Mouse (Mus musculus): Measurements from ENCODE around the gene Car3.
A peak's percentile ranks its signal among the peaks of the same experiment; 100 is the strongest.
"Not testable (repeated sequence)": the region's sequence is repeated elsewhere in the genome, so short reads cannot be mapped to it uniquely, and the experiment has no call there.

Car3 gene

GRCm38 (mm10) chr3:14863022-14863711, at the start of gene Car3:
Gene Car3 (plus strand): TSS chr3:14863512.
- no peak for DNase-seq (ENCODE audit: low spot score in 2 of 2)

GRCm38 (mm10) chr3:14815396-14815795, 47.9 kb upstream of the Car3 start:
- not testable (repeated sequence) for DNase-seq (ENCODE audit: low spot score in 2 of 2)

DNA sequence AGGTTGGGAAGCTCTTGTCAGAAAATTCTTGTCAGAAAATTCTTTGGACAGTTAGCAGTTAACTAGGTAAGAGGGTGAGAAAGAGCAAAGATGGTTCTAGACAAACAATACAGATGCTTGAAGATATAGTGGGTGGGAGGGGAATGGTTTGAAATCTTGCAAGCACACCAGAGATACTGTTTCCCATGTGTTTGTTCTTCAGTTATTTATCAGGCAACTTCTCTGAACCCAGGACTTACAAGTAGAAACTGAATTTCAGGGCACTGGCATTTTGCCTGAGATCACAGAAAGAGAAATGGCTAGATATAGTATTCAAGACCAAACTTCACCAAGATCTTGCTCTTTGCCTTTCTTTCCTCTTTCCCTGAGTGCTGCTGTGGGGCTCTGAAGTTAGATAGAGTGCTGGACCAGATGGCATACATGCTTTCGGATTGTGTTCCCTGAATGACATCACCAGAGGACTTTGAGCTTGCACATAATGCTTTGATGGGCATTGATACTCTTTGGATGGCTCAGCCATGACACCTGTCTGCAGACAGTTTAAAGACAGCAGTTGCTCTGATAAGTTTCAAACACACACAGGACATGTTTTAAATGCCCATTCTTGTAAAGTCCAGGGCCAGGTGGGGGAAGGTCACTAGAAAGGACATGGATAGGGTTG, 43.3 kb upstream of the Car3 start:
- no peak for DNase-seq (ENCODE audit: low spot score in 2 of 2)

DNA sequence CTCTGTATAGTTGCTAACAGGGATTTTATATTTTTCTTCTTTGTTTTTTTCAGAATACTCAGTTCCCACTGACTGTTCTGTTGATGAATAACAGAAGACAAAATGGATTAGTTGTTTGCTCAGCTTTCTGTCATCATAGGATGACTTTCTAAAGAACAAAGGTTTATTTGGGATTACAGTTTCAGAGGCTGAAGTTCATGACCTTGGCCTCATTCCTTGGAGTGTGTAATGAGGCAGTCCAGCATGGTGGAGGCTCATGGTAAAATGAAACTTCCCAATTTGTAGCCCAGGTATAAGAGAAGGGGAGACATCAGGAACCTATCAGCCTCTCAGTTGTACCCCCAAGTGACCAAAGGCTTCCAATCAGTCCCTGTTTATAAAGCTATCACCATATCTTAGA, 34.4 kb upstream of the Car3 start:
- no peak for DNase-seq (ENCODE audit: low spot score in 2 of 2)

DNA sequence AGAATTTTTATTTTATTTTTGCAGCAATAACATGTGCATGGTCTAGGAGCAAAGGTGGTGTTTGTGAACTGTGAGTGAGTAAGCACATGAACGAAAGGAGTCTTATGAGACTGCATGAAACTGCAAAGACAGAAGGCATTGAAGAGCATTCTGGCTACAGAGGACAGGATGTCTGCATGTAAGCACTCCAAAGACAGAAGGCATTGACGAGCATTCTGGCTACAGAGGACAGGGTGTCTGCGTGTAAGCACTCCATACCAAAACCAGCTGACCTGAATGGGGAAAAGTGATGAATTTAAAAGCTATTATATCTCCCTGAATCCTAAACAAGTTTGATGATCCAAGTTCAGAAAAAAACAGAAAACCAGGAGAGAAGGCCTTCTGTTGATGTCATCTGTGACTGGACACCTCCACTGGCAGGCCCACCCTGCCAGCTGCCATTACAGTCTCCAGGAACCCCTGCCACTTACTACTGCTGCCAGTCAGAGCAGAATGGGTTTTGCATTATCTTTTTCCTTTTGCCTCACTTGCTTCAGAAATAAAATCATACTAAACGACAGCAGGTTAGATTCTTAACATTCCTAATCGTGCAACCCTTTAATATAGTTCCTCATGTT, 32.0 kb upstream of the Car3 start:
- no peak for DNase-seq (ENCODE audit: low spot score in 2 of 2)

- DNase-seq (ENCODE audit: low spot score in 2 of 2), result no peak
Observed at GRCm38 (mm10) chr3:14832766-14833165, 30.5 kb upstream of the Car3 start.

- DNase-seq (ENCODE audit: low spot score in 2 of 2), result no peak
Observed at GRCm38 (mm10) chr3:14838936-14839335, 24.4 kb upstream of the Car3 start.

DNA sequence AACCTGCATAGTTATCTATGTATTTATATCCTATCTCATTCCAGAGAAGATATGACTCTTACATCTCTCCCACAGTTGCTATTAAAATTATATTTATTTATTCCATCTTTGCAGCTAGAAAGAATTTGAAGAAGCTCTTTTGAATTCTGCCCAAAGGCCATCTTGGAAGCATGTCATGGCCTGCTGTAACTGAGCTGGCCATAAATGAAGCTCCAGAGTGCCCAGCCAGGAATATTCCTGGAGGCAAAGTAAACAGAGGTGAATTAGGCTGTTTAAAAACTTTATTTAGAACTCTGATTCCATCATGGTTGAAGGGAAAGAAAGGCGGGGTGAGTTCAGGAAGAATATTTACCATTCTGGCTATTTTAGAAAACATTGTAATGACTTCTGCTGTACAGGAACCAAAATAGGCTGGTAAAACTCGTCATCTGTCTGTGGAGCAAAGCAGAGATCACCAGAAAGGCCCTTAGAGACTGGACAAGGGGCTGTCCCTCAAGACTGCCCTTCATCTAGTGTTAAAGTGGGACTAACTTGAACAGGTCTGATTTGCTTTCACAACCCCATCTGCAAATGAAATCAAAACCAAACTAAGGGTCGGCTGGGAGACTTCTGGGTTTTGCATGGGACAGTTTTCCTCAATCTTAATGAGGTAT, 23.7 kb upstream of the Car3 start:
- no peak for DNase-seq (ENCODE audit: low spot score in 2 of 2)

GRCm38 (mm10) chr3:14848587-14849254, 14.6 kb upstream of the Car3 start:
- no peak for DNase-seq (ENCODE audit: low spot score in 2 of 2)

- DNase-seq (ENCODE audit: low spot score in 2 of 2), result no peak
Observed at GRCm38 (mm10) chr3:14853966-14854365, 9.3 kb upstream of the Car3 start.

DNA sequence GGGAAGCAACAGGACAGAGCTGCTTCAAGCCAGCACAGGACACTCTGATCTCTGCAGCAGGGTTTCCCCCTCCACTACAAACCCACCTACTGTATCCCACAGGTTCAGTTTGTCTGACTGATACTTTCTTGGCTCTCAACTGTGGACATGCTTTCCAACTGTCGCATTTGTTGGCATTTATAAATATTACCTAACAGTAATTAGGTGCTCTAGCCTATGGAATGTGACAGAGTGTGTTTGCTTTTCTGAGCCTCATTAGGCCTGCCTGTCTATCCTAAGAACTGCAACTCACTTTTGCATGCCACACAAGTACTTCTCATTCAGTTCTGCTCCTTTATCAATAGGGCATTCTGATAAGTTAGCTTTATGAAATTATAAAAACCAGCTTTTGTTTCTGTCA, 8.9 kb upstream of the Car3 start:
- no peak for DNase-seq (ENCODE audit: low spot score in 2 of 2)

DNA sequence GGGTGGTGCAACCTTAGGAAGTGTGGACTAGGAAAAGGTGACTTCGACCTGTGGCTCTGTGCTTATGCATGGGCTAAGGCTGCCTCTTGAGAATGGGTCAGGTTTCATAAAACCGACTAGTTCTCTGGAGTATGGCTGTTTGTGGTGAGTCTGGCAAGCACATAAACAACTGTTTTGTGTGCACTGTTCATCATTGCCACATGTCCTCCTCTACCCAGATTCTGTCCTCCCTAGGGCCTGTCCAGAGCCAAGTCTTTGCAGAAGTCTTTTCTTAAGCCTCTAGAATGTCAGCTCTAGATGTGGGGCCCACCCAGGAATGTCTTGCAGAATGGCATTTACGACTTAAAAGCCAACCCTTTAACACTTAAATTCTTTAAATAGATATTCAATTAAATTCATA, 5.4 kb upstream of the Car3 start:
- no peak for DNase-seq (ENCODE audit: low spot score in 2 of 2)

DNA sequence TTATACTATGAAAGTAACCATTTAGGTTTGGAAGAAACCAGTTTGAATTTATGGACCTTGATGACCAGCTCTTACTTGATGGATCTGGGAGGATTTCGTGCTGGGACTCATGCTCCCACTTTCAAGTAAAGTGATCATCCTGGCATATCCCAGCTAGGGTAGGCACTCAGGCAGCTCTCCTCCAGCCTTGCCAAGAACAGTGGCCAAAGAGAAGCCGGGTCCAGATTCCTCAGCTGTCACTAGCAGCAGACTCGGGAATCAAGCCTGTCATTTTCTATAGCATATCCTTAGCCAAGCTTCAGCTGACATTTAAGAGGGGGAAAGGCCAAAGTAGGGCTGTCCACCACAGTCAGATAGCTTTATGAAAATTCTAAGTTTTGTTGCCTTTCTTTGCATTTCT, 3.0 kb upstream of the Car3 start:
- DNase-seq (ENCODE audit: low spot score in 2 of 2), result no peak

GRCm38 (mm10) chr3:14861165-14861564, 2.1 kb upstream of the Car3 start:
- DNase-seq (ENCODE audit: low spot score in 2 of 2), result no peak

GRCm38 (mm10) chr3:14861787-14862186, 1.5 kb upstream of the Car3 start:
- no peak for DNase-seq (ENCODE audit: low spot score in 2 of 2)

DNA sequence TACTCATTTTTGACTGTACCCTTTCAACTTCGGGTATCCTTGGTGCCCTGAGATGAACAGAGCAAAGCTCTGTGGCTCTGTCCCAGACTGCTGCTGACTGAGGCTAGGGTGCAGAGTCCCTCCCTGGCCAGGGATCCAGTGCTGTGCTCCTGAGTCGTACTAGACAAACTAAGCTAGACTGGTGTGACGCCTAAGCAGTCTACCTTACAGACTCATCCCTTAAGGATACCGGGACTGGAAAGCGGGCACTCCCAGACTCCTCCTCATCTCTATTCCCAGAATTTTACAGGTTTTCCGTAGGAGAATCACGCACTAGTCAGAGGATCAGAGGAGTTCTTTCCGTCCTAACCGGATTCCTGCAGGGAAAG, 674 bp upstream of the Car3 start:
- DNase-seq (ENCODE audit: low spot score in 2 of 2), result no peak

- no peak for DNase-seq (ENCODE audit: low spot score in 2 of 2)
Observed at GRCm38 (mm10) chr3:14863922-14864321, 610 bp downstream of the Car3 start.

- no peak for DNase-seq (ENCODE audit: low spot score in 2 of 2)
Observed at GRCm38 (mm10) chr3:14865941-14866340, 2.6 kb downstream of the Car3 start.

DNA sequence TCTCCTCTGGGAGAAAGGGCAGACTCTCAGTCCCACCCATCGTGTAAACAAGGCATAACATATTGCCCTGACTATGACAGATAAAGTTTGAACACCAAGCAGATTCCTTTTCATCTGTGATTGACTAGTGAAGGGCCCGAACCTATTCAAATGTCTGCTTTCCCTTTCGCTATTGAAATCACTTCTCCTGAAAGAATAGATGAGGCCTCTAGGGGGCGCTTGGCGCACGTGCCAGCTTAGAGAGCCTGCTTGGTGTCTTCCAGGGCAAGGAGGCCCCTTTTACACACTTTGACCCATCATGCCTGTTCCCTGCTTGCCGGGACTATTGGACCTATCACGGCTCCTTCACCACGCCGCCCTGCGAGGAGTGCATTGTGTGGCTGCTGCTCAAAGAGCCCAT, 6.5 kb downstream of the Car3 start:
- peak; percentile 32 to 34 for DNase-seq (ENCODE audit: low spot score in 2 of 2)

DNA sequence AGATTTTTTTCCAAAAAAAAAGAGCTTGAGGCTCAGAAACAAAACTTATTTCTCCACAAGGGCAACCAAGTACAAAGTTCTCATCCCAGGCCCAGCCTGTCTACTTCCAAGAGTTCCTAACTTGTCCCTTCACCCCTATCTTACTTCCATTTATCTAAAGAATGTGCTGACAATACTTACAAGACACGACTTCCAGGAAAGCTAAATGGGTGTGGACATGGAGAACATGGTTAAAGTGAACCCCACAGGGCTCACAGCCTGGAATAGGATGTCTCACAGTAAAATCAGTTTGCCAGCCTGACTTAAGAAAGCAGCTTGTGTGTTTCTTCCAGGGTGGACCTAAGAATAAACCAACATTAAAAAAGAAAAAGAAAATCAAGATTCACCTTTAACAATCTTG, 7.2 kb downstream of the Car3 start:
- DNase-seq (ENCODE audit: low spot score in 2 of 2), result no peak

DNA sequence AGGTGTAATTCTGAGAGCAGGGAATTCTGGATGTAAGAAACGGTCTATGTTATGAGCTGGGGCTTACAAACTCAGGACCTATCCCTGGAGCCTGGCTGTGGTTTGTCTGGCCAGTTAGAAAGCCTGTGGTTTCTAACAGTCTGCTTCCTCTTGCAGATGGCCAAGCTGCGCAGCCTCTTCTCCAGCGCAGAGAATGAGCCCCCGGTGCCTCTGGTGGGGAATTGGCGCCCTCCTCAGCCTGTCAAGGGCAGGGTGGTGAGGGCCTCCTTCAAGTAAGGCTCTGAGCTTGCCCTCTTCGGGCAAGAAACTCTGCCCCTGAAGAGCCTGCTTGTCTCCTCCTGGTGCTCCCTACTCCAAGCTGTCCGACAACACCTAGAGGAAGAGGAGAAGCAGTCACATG, 8.1 kb downstream of the Car3 start:
- DNase-seq (ENCODE audit: low spot score in 2 of 2), result no peak

DNA sequence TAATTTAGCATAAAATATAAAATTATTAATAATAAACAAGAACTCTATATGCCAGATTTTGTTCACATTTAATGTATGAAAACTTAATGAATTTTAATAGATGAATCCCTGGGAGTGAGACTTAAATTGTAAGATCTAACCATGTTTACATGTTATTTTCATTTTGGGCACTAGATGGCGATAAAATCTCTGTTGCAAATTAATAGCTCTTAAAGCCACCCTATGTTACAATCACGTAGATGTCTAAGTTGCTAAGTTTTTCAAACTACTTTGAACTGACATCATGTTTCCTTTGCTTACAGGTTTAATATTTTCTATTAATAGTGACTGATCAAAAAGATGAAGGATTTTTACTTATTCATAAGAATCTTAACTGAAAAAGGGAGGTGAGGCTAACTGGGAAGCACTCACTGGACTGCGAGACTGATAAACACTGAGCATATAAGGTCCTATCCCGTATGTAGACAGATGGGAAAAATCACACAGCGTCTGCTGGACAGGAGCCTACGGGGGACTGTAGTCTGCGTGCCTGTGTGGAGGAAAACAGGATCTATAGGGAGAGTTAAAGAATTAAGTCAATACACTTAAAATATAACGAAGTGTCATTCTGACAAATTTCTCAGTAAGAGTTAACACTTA, 11.2 kb downstream of the Car3 start:
- no peak for DNase-seq (ENCODE audit: low spot score in 2 of 2)

Data from right cerebral cortex, postnatal 36 days (tissue).